In the genomic region with DNA sequence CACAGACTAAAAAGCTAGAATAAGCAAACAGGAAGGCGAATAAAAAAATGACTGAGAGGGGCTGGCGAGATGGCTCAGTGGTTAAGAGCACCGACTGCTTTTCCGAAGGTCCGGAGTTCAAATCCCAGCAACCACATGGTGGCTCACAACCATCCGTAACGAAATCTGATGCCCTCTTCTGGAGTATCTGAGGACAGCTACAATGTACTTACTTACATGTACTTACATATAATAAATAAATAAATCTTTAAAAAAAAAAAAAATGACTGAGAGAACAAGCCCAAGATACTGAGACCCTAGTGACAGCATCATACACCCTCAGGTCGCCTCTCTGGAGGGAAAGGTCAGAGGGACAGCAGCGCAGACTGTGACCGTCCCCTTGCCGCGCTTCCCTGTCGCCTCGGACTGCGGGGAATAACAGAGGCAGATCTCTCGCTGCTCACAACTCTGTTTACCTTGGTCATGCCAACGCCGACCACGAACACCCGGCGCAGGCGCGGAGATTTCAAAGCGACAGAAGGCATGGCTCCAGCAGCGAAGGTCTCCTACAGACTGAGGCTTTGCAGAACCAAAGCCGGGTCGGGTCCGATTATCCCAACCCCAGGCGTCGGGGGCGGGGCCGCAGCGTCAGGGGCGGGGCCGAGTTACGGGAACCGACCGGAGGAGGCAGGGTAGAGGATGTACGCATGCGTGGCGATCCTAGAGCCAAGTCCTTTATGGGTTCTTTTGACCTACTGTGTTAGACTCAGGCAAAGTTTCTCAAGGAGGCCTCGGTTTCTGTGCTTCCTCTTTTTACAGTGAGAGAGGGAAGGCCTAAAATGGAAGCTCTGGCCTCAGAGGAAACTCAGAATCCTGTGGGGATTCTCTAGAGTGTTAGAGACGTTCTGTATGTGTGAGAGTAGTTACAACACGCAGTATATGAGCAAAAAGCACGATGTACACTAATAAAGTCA, we compare ENCODE assay signal across 7 mouse cellular contexts. TPM values are rescaled to one million over a fixed set of nuclear protein-coding genes. Genes with fewer than 3 reads are reported as not detected.
A peak's percentile ranks its signal among the peaks of the same experiment; 100 is the strongest.
DNase-seq lines count a peak whose midpoint lies in the region; ATAC-seq lines count a peak whose summit lies in the region.

No protein-coding gene starts in this region.

- H3K27ac ChIP-seq in intestine, embryonic 16.5 days (ENCODE audit: low read length) = peak overlapping the region; percentile 38; the same call in 1 of the 2 replicates
- H3K27ac ChIP-seq in midbrain, embryonic 11.5 days (ENCODE audit: low read depth, low read length) = no peak overlapping the region

- intact Hi-C loops in gastrocnemius, postnatal 36 days (cut with DNase I) = no loop called here
- intact Hi-C loops in left cerebral cortex, postnatal 36 days (cut with DNase I) = loop anchor here (10.0 kb wide), 1 partner anchor 187 kb away; a partner anchor contains a TSS

- peak overlapping the region; percentile 72 for H3K4me3 ChIP-seq in intestine, embryonic 16.5 days (ENCODE audit: low read length)
- peak overlapping the region; percentile 36 for H3K4me3 ChIP-seq in midbrain, embryonic 11.5 days (ENCODE audit: low read depth, low read length)

- H3K36me3 ChIP-seq in intestine, embryonic 16.5 days (ENCODE audit: control insufficient read depth, insufficient read depth, low read length) = no peaks in the 10 kb centered on the region
- no peaks in the 10 kb centered on the region for H3K36me3 ChIP-seq in midbrain, embryonic 11.5 days (ENCODE audit: control insufficient read depth, insufficient read depth, low read length)

- H3K27me3 ChIP-seq in intestine, embryonic 16.5 days (replicated peaks; ENCODE audit: control insufficient read depth, insufficient read depth, low read length) = no peaks in the 10 kb centered on the region
- no peaks in the 10 kb centered on the region for H3K27me3 ChIP-seq in midbrain, embryonic 11.5 days (ENCODE audit: control insufficient read depth, insufficient read depth, low read length)

- H3K9me3 ChIP-seq in intestine, embryonic 16.5 days (ENCODE audit: control insufficient read depth, low read length) = no peaks in the 10 kb centered on the region
- H3K9me3 ChIP-seq in midbrain, embryonic 11.5 days (ENCODE audit: control insufficient read depth, low read length) = no peaks in the 10 kb centered on the region

- peak; percentile 95 to 96 for DNase-seq in adrenal gland, adult 18-20 months (ENCODE audit: low spot score in 2 of 2)
- DNase-seq in embryo, embryonic 11 days = peak; percentile 94
- peak; percentile 90 to 96 for DNase-seq in gastrocnemius, postnatal 36 days
- DNase-seq in left cerebral cortex, postnatal 36 days (ENCODE audit: low spot score in 2 of 2) = peak; percentile 91
- peak; percentile 99 for DNase-seq in midbrain, embryonic 11.5 days (ENCODE audit: low spot score, missing footprints)
- DNase-seq in skeletal muscle tissue, adult 2 months (ENCODE audit: low read depth, low spot score) = peak; percentile 93

- peak overlapping the region; percentile 78 for H3K9ac ChIP-seq in intestine, embryonic 16.5 days (ENCODE audit: low read depth, low read length)
- peak overlapping the region; percentile 39 for H3K9ac ChIP-seq in midbrain, embryonic 11.5 days (ENCODE audit: low read length)

- peak overlapping the region; percentile 54 for H3K4me2 ChIP-seq in intestine, embryonic 16.5 days (ENCODE audit: low read depth, low read length)
- H3K4me2 ChIP-seq in midbrain, embryonic 11.5 days = peak overlapping the region; percentile 51

- ATAC-seq in intestine, embryonic 16.5 days = peak; percentile 93
- peak; percentile 94 for ATAC-seq in midbrain, embryonic 11.5 days (ENCODE audit: low FRiP score)

- H3K4me1 ChIP-seq in intestine, embryonic 16.5 days (ENCODE audit: control insufficient read depth, insufficient read depth, low read length) = no peaks in the 10 kb centered on the region
- no peaks in the 10 kb centered on the region for H3K4me1 ChIP-seq in midbrain, embryonic 11.5 days (ENCODE audit: control insufficient read depth, insufficient read depth, low read length)

- WGBS in intestine, embryonic 16.5 days = 13% methylated on average over 43 of the region's 45 CpGs
- 13% methylated on average over 43 of the region's 45 CpGs for WGBS in midbrain, embryonic 11.5 days

RNA-seq across cellular contexts. Expression of a gene that starts 22.0 kb away (rescaled TPM):
- 10 to 100 TPM in 1 of 2 experiments, 1 to 10 TPM in 1; 7.1 to 15.1 TPM for total RNA-seq in adrenal gland, adult 18-20 months (2021)
- 1 to 10 TPM; 9.2 to 9.9 TPM for total RNA-seq in gastrocnemius, postnatal 36 days (2021)
- polyA plus RNA-seq in intestine, embryonic 16.5 days (2015; fragmentation: Nextera tagmentation; extraction: Ambion mirVana) = 0.72 and 1.5 TPM in 2 replicates
- 10 to 100 TPM in 1 of 2 experiments, 1 to 10 TPM in 1; 6.2 to 11.3 TPM for total RNA-seq in left cerebral cortex, postnatal 36 days (2021)
- 0.21 and 0.45 TPM in 2 replicates for polyA plus RNA-seq in midbrain, embryonic 11.5 days (2014; fragmentation: Nextera tagmentation; extraction: Ambion mirVana)

RNA-seq across cellular contexts. Expression of a gene that starts 26.6 kb away (rescaled TPM):
- total RNA-seq in adrenal gland, adult 18-20 months (2021) = 100 to 1,000 TPM; 336 to 431 TPM
- total RNA-seq in gastrocnemius, postnatal 36 days (2021) = 100 to 1,000 TPM; 141 to 145 TPM
- 372 and 434 TPM in 2 replicates for polyA plus RNA-seq in intestine, embryonic 16.5 days (2015; fragmentation: Nextera tagmentation; extraction: Ambion mirVana)
- 100 to 1,000 TPM in 1 of 2 experiments, 10 to 100 TPM in 1; 84.0 to 115 TPM for total RNA-seq in left cerebral cortex, postnatal 36 days (2021)
- polyA plus RNA-seq in midbrain, embryonic 11.5 days (2014; fragmentation: Nextera tagmentation; extraction: Ambion mirVana) = 233 and 236 TPM in 2 replicates

RNA-seq across cellular contexts. Expression of a gene that starts 47.0 kb away (rescaled TPM):
- total RNA-seq in adrenal gland, adult 18-20 months (2021) = 10 to 100 TPM; 22.3 to 22.8 TPM
- 1 to 10 TPM; 6.0 to 6.1 TPM for total RNA-seq in gastrocnemius, postnatal 36 days (2021)
- 34.4 and 36.0 TPM in 2 replicates for polyA plus RNA-seq in intestine, embryonic 16.5 days (2015; fragmentation: Nextera tagmentation; extraction: Ambion mirVana)
- total RNA-seq in left cerebral cortex, postnatal 36 days (2021) = 10 to 100 TPM; 10.9 to 13.3 TPM
- 11.7 and 13.8 TPM in 2 replicates for polyA plus RNA-seq in midbrain, embryonic 11.5 days (2014; fragmentation: Nextera tagmentation; extraction: Ambion mirVana)
